Mouse (Mus musculus) layer of hippocampus, postnatal 25 days (tissue): ENCODE measurements around the gene Vwa5b2. TPM values are rescaled to one million over a fixed set of nuclear protein-coding genes. Genes with fewer than 3 reads are reported as not detected.

ENCODE experiments used
- DNase-seq, 2 experiments: peaks; one replicate each; pipeline ENCODE4 v3.0.0; 2022; ENCODE audit warnings: mixed read lengths in 2 of 2, low spot score in 1 of 2; ENCODE audit errors: extremely low spot score in 1 of 2
- total RNA-seq, 2 experiments: library from RNA; stranded (reverse); gene quantifications; 2 replicates each; pipeline ENCODE4 v1.2.3; 2021

Gene Vwa5b2
- total RNA-seq = 10 to 100 TPM; 22.8 to 24.2 TPM

GRCm38 (mm10) chr16:20589366-20589938 lies at the start of gene Vwa5b2:
Vwa5b2 (plus strand) TSS chr16:20589471.
- DNase-seq = peak in 1 of 2 experiments; percentile 19

- DNase-seq = no peak
These were observed 49.6 kb upstream of the Vwa5b2 start for GRCm38 (mm10) chr16:20539649-20540048.

DNA sequence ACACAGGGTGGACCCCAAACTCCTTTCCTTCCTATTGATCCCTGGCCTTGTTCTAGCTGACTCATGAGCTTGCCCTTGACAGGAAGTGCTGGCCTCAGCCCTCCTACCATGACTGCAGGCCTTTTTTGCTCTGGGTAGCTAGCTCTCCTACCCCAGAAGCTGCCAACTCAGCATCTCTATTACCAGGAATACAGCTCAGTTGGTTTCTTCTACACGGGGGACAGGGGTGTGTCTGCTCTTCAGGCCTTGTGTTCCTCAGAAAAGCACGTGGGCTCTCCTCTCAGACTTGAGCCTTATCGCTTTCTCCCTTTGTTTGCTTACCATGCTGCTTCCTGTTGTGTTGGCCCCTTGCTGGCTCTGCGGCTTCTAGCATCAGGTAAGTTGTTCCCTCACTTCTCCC lies 48.8 kb upstream of the Vwa5b2 start:
- DNase-seq = no peak

- DNase-seq = no peak
These were observed 43.6 kb upstream of the Vwa5b2 start for GRCm38 (mm10) chr16:20545696-20546095.

DNA sequence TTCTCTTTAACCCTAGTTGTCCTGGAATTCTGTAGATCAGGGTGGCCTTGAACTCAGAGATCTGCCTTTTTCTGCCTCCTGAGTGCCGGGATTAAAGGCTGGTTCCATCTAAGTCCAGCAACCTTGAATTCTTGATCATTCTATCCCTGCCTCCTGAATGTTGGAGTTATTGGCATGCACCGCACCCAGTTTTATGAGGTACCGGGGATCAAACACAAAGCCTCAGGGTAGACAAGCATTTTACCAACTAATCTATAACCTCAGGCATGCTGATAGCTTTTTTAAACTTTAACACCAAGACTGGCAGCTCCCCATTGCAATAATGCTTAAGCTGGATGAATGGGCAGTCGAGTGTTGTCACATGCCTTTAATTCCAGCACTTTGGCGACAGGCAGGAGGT lies 41.8 kb upstream of the Vwa5b2 start:
- DNase-seq = no peak

DNA sequence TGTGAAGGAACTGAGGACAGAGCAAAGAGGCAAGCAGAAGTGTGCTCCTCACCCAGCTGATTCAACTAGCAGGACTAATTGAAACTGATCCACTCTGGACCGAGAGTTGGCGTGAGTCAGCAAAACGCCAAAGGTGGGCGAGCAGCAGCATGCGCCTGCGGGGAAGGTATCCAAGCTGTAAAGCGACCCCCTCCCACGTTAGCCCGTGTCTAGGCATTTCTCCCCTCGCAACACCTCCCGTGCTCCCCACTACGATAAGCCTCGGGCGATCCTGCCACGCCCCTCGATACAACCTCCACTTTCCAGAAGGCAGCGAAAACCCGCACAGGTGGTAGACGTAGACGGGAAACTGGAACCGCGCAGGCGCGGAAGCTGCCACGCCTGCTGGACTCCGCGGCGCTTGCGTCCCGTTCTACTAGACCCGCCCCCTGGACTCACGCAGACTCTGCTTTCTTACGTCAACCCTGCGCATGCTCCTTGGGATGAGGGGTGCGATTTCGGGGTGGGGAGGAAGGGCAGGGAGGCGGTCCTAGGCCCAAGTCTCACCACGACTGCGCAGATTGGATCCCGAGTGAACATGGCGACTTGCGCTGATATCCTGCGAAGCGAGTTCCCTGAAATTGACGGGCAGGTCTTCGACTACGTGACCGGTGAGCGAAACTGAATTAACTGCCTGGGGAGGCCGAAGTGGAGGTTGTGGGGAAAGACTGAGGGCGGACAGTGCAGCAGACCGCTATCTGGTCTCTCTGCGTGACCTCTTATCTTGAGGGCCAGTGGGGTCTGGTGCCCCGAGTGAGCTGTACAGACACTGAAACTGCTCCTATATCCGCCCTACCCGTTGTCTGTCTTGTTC lies 40.9 kb upstream of the Vwa5b2 start, which contains the start of gene Abcf3:
Gene Abcf3, plus strand, starts transcription at position 482 of the 853 bp plus-strand sequence.
- peak; percentile 88 to 92 for DNase-seq

GRCm38 (mm10) chr16:20549161-20549560 lies 40.1 kb upstream of the Vwa5b2 start:
- no peak for DNase-seq

GRCm38 (mm10) chr16:20551691-20552090 lies 37.6 kb upstream of the Vwa5b2 start:
- DNase-seq = no peak

- DNase-seq = no peak
These were observed 36.7 kb upstream of the Vwa5b2 start for GRCm38 (mm10) chr16:20552594-20552993.

- DNase-seq = no peak
These were observed 34.3 kb upstream of the Vwa5b2 start for GRCm38 (mm10) chr16:20555000-20555399.

- DNase-seq = no peak
These were observed 31.9 kb upstream of the Vwa5b2 start for GRCm38 (mm10) chr16:20557381-20557780.

DNA sequence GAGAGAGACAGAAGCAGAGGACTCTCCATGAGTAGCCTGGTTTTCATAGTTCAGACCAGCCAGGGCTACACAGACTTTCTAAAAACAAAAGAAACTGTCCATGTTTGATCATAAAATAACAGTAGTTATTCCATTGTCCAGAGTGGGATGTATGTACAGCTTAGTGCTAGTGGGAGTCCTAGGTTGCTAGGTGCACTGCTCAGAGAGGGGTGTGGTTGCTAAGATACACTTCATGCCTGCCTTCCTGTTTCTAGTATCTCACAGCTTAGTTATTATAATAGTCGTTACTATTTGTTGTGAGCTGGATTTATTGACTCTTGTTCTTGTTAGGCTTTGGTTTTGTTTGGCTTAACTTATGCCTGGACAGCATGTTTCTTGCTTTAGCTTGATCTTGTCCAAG lies 24.2 kb upstream of the Vwa5b2 start:
- DNase-seq = no peak

DNA sequence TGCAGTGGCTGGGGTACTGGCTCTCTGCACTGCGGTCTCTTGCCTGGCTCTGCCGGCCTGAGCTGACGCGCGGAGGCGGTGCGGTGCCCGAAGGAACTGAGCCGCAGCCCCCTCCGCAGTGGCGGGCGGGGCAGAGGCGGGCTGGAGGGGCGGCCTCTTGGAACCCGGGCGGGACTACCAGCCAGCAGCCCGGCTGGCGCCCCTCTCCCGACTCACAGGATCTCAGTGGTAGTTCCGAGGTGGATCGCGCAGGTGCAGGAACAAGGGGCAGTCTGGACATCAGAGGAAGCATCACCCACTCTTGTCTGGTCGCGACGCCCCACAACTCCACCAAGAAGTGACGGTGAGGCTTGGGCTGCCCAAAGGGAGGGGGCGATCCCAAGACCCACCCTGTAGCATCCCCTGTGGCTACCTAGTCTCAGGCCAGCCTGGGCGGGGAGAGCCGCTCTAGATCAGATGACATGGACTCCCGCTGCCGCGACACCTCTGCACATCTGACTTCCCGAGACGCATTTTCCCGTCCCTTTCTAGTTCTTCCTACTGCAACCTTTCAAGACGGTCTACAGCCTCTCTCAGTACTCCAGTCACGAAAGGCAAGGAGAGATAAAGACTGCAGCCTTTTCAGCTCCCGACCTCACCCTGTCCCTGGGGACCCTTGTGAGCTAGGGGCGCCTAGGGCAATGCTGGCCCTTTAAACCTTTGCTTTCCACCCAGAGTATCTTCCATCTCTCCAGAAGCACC lies 838 bp downstream of the Vwa5b2 start:
- peak; percentile 42 to 43 for DNase-seq

DNA sequence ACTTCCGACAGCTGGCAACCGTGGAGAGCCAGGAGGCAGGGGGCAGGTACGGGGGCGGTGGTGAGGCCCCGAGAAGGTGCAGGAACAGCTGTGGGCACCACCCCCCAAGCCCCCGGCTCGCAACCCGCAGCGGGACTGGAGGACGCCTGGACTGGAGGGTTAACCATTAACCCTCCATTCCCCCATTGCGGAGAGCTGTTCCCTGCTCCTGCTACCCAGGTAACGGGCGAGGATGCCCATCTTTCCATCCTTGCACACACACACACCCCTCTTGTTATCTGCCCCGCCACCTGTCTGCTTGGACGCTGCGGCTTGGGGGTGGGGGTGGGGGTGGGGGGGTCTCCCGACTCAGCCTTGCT lies 1.4 kb downstream of the Vwa5b2 start:
- no peak for DNase-seq

GRCm38 (mm10) chr16:20591076-20591705 lies 1.9 kb downstream of the Vwa5b2 start:
- no peak for DNase-seq

DNA sequence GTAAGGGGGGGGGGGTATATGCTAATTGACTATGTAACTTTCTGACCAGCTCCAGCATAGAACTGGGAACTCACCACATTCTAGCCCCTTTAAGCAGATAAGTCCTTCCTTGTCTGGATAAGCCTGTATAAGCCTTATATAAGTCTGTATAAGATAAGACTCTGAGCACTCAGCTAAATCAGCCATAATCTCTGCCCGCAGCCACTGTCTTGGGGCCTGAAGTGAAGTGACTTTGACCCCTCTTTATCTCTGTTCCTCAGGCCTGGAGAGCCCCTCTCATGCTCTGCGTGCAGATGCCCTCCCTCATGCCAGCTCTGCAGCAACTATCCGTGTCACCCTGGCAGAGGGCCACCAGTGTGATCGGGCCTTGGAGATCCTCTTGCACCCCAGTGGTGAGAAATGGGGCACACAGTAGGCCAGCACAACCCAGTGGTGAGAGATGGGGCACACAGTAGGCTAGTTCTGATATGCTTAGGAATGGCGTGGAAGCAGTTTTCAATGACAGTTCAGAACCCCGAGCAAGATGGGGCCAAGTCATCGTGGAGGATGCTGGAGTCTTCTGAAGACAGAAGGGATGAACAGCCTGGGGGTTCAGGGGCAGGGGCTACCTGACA lies 5.9 kb downstream of the Vwa5b2 start:
- DNase-seq = no peak

GRCm38 (mm10) chr16:20595737-20596136 lies 6.5 kb downstream of the Vwa5b2 start:
- DNase-seq = no peak

- no peak for DNase-seq
These were observed 7.6 kb downstream of the Vwa5b2 start for GRCm38 (mm10) chr16:20596687-20597441.

DNA sequence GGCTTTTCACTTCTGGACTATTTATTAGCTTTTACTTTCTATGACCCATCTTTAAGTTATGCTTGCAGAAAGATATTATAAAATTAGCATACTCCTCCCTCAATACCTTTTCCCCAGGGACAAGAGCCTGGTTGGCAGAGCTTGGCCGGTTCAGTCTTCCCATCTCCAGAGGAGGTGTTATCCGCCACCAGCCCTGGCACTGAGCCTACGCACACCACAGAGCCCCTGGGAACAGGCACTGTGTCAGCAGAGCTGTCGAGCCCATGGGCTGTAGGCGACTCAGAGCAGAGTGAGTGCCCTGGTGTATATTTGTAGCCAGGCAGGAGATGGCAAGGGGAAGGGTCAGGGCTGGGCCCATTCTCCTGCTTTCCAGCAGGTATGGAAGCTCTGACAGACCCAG lies 11.2 kb downstream of the Vwa5b2 start:
- no peak for DNase-seq

DNA sequence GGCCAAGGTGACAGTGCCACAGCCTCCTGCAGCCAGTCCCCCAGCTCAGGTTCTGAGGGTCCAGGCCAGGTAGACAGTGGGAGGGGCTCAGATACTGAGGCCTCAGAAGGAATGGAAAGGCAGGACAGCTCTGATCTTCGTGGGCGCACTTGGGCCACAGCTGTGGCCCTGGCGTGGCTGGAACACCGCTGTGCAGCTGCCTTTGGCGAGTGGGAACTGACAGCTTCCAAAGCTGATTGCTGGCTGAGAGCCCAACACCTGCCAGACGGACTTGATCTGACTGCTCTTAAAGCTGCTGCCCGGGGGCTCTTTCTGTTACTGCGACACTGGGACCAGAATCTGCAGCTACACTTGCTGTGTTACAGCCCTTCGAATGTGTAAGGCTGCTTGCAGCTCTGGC lies 15.4 kb downstream of the Vwa5b2 start:
- no peak for DNase-seq
